Mouse (Mus musculus): ENCODE results near the gene Mier3.
A peak's percentile ranks its signal among the peaks of the same experiment; 100 is the strongest.
"Not testable (repeated sequence)": the region's sequence is repeated elsewhere in the genome, so short reads cannot be mapped to it uniquely, and the experiment has no call there.

Mier3 gene

DNA sequence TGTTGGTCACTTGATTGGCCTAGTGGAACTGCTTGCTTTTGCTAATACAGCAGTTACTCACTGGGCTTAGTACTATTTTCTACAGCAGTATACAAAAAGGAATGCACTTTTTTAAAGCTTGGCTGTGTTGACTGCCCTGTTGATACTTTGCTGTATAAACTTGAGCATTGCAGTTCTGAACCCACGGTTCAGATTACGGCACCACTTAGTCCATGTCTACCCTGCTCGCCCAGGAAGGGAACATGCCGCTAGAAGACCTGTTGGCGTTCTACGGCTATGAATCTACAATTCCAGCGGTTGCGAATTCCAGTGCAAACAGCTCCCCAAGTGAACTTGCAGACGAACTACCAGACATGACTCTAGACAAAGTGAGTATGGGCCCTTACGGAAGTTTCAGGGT is 22.6 kb downstream of the Mier3 start:
- no peak for DNase-seq

GRCm38 (mm10) chr13:111703952-111704351 is 23.2 kb downstream of the Mier3 start:
- not testable (repeated sequence) for DNase-seq

GRCm38 (mm10) chr13:111710531-111710930 is 29.8 kb downstream of the Mier3 start:
- no peak for DNase-seq

- no peak for DNase-seq
Measured at GRCm38 (mm10) chr13:111719726-111720125, 38.9 kb downstream of the Mier3 start.

DNA sequence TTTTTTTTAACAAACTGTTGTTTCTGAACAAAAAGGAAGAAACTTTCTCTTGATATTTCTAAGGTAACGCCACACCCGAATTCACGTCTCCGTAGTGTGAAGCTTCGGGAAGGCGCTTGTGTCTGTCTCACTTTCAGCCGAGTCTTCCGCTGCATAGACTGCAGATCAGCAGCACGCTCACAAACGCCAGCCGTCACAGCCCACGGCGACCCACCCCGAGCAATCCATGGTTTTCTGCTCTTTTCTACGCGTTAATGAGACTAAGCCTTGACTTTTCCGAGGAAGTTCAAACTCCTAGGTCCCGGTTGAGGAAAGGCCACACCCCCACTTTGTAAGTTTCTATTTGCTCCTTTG is 44.0 kb downstream of the Mier3 start:
- no peak for DNase-seq

DNA sequence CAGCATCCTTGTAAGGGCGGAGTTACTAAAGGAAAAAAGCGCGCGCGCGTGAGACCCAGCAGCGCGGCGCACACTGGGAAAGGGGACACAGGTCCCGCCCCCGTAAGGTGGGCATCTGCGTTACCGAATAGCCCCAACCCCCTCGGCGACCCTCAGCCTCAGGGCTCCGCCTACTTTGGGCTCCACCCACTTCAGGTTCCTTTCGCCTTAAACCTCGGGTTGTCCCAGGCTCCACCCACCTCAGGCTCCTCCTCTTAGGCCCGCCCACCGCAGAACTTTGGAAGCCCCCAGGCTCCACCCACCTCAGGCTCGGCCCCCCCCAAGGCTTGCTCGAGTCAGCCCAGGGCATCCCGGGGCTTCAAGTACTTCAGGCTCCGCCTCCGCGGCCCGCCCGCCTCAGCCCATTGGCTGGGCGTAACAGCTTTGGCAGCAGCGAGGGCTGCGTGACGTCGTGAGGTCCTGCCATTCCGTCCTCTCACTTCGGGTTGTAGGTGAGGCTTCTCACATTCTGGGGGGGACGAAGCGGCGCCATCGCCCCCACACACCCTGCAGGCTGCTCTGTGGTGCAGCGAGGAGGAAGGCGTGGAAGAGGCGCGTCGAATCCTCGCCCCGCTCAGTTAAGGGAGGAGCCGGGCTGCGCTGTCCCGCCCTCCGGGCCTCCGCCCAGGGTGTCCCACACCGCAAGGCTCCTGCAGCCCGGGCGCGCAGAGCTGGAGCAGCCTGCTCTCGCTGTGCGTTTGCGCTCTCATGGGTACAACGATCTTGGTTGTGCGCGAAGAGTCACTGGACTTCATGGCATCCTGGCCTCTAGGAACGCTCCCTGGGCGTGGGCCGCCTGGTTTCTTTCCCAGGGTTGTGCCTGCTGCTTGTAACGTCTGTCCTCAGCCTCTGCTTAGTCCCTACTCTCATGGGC is 44.6 kb downstream of the Mier3 start:
- peak; percentile 89 to 93 for DNase-seq

DNA sequence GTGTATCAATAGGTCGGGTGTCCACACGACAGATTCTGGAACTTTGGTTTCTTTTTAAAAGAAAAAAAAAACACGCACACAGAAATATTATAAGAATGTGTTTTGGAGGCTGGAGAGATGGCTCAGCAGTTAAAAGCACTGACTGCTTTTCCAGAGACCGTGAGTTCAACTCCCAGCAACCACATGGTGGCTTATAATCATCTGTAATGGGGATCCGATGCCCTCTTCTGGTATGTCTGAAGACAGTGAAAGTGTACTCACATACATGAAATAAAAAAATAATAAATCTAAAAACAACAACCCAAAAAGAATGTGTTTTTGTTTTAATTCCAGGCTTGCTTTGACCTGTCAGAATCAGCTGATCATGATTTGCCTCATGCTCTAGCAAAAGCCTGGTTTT is 46.1 kb downstream of the Mier3 start:
- DNase-seq = no peak

- DNase-seq = no peak
Measured at GRCm38 (mm10) chr13:111741204-111741990, 60.6 kb downstream of the Mier3 start.

DNA sequence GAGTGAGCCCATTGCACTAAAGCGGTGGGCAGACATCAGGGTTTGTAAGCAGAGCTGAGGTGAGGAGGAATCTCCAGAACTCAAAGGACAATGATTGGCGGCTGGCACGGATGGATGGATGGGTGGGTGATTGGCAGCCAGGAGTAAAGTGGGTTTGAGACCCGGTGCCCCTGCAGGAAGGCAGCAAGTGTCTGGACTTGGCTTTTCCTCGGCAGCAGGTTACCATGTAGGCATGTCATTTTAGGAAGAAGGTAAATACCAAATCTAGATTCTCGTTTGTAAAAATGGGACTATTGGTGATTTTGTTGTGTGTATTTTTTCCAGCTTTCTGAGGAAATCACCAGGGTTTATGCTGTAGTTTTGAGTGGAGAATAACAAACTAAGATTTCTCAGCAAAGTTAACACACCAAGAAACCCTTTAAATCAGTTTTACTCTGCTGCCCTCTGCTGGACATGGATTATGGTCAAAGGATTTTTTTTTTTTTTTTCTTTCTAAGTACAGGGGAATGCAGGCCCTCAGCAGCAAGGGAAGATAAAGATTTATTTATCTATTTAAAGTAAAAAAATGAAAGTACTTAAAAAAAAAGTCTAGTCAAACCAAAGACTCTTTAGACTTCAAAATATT is 61.3 kb downstream of the Mier3 start:
- DNase-seq = peak; percentile 24 to 66

- DNase-seq = no peak
Measured at GRCm38 (mm10) chr13:111744233-111745000, 63.6 kb downstream of the Mier3 start.

DNA sequence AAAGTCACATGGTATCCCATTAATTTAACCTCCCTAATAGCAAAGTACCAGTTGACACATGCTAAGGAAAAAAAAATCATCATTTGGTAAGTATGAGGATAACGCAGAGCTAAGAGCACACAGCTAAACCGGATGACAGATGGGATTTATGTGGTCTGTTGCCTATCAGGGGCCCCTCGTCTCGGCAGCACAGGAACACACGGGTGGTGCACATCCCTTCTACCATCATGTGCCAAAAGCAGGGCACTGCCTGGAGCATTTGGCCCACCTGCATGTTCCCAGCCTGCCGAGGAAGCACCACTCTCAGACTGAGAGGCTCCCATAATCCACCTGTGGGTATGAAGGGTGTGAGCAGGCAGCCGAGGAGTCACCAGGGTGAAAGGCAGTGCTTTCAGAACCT is 64.4 kb downstream of the Mier3 start:
- DNase-seq = peak in 1 of 2 experiments; percentile 22

DNA sequence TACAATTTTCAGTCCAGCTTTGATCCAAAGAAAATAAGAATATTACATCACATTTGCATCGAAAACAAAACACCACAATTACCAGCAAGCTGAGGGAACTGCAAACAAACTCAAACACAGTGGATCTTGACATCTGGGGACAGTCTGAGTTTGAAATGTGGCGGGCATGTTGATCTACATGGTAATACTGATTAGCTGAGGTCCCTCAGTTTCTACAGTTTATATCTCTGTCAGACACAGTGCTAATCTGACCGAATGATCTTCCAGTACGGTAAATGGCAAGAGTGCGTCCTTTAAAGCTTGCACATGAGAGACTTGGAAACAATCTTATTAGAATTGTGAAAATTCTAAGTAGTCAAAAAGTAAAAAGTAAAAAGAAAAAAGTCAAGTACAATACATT is 66.1 kb downstream of the Mier3 start:
- no peak for DNase-seq

- DNase-seq = no peak
Measured at GRCm38 (mm10) chr13:111748301-111749062, 67.7 kb downstream of the Mier3 start.

DNA sequence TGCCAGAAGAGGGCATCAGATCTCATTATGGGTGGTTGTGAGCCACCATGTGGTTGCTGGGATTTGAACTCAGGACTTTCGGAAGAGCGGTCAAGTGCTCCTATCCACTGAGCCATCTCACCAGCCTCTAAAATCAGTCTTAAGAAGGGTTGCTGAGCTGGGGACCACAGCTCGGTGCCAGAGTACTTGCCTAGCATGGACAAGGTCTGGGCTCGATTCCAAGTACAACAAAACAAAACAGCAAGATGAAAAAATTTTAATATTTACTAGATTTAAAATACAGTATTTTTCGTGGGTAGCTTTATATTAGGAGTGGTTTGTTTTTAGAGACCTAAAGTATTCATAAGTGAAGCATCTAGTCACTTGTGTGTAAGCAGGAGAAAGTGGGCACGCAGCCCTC is 72.5 kb downstream of the Mier3 start:
- no peak for DNase-seq

DNA sequence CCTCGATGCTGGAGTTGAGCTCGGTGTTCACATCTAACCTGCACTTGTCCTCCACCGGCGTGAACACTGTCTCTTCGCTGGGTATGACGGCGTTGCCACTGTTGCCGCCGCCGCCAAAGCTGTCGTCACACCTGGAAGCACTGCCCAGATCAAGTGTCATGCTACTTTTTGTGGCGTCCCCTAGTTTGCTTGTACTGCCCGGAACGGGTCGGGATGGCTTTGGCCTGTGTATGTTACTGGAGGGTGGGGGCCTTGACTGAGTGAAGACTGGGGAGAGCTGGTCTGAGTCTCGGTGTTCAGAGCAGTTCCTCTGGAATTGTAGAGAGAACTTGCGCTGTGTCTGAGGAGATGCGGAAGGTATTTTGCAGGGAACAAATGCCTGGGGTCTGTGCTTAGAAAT is 74.6 kb downstream of the Mier3 start:
- no peak for DNase-seq

DNA sequence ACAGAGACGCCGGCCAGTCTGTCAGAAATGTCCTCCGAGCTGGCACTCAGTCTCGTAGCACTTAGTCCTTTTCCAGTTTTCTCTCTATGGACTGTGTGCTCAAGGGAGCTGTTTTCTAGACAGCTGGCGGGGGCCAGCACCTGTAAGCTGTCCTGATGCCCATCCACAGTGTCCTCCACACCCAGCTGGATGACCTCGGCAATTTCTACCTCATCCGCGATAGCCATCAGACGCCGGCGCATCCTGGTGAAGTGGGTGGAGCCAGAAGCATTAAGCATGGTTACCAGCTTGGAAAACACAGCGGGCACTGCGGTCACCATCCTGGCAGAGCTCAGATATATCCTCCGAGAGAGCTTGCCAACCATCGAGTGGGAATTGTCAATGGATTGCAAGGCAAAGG is 75.2 kb downstream of the Mier3 start:
- DNase-seq = no peak

GRCm38 (mm10) chr13:111756986-111757385 is 76.2 kb downstream of the Mier3 start:
- DNase-seq = no peak

GRCm38 (mm10) chr13:111762526-111762925 is 81.7 kb downstream of the Mier3 start:
- DNase-seq = no peak
